Mouse (Mus musculus): Measurements from ENCODE around the gene Csrnp2.
"Not testable (repeated sequence)": the region's sequence is repeated elsewhere in the genome, so short reads cannot be mapped to it uniquely, and the experiment has no call there.

DNA sequence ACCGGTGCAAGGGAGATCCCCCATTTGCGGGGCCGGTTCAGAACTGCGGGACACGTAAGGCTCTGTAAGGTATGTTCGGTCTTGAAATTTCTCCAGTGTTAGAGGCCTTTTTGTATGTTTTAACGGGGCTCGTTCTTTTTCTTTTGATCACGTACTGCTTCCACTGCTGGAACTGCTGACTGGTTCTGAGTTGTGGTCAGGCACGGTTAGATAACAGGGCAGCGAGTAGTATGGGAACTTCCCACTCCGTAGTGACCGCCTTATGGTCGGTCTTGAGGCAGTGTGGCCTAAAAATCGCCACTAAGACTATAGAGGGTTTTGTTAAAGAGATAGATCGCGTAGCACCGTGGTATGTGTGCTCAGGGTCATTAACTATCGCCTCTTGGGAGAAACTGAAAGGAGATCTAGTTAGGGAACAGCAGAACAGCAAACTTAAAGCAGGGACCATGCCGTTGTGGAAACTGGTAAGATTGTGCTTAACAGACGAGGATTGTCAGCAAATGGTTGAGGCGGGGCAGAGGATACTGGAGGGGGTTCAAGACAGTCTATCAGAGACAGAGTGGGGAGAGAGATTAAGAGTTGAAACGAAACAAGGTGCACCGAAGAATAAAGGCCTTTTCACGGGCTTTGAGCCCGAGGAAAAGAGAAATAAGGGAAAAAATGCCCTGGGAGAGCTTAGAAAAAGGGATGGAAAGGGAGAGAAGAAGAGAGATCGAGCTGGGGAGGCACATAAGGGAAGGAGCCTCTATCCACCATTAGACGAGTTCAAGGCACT lies 47.8 kb upstream of the Csrnp2 start:
- not testable (repeated sequence) for TF ChIP-seq POLR2A (IDR thresholded peaks at IDR 0.05; ENCODE audit: insufficient read depth, low read depth, low read length); EP300 (IDR thresholded peaks at IDR 0.05; ENCODE audit: insufficient read depth, low read depth, low read length); CTCF (IDR thresholded peaks at IDR 0.05)

All from heart, adult 2 months (tissue).